Mouse (Mus musculus) CH12.LX (cell line): ENCODE data around the gene Add2.

ENCODE experiments used
- CTCF ChIP-seq, 2 experiments: IDR thresholded peaks in 1 of 2; conservative IDR thresholded peaks in 1 of 2; 2 replicates each; pipeline ENCODE4 v1.5.1; 2011 to 2012; ENCODE audit warnings: low read depth in 2 of 2, low read length in 2 of 2, improper control_type of control experiment in 1 of 2, inconsistent platforms in 1 of 2, mild to moderate bottlenecking in 1 of 2, moderate library complexity in 1 of 2
- POLR2AphosphoS2 ChIP-seq: IDR thresholded peaks from 2 replicates; pipeline ENCODE4 v1.6.1; 2011; ENCODE audit warnings: low read depth, low read length, improper control_type of control experiment

- no peak for TF ChIP-seq CTCF (conservative IDR thresholded peaks at IDR 0.05 in 1 of 2, IDR thresholded peaks at IDR 0.05 in 1 of 2; ENCODE audit: low read depth in 2 of 2, low read length in 2 of 2)
- no peak for TF ChIP-seq POLR2AphosphoS2
Measured at GRCm38 (mm10) chr6:86047510-86047909, 19.0 kb downstream of the Add2 start.
